ENCODE assay signal across 8 mouse cellular contexts in the genomic region with DNA sequence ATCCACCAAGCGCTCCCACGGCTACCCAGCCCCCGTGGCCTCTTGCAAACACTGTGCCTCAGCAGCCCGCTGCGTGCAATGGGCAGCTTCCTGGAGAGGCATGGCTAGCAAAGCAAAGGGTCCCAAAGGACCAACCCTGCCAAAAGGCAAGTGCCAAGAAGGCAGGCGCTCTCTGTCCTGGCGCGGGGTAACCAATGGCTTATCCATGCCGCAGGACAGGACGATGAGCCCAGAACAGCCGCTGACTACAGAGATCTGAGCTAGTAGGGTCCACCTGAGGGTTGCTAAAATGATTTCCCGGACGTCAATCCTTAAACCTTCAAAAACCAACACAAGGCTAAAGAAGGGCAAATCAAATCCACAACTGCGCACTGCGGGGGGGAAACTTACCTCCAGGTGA.
DNase-seq lines count a peak whose midpoint lies in the region; ATAC-seq lines count a peak whose summit lies in the region.

No protein-coding gene starts in this region.

- no peak for DNase-seq in kidney, postnatal 10 days
- peak; percentile 49 for DNase-seq in cerebellum, postnatal 25 days
- DNase-seq in spleen, adult 12 weeks (ENCODE audit: low spot score): no peak
- no peak for DNase-seq in layer of hippocampus, postnatal 25 days (ENCODE audit: extremely low spot score in 1 of 2, low spot score in 1 of 2)

- no peaks in the 10 kb centered on the region for H3K36me3 ChIP-seq in kidney, embryonic 16.5 days (ENCODE audit: insufficient read depth, low read length)
- no peaks in the 10 kb centered on the region for H3K36me3 ChIP-seq in hindbrain, embryonic 12.5 days
- H3K36me3 ChIP-seq in midbrain, embryonic 15.5 days (replicated peaks): no peaks in the 10 kb centered on the region

- ATAC-seq in kidney, embryonic 16.5 days (ENCODE audit: low FRiP score, low TSS enrichment): no peak
- ATAC-seq in hindbrain, embryonic 12.5 days (ENCODE audit: low FRiP score): peak; percentile 14; the same call in 1 of the 2 replicates
- 0 out of 2 replicates have a peak, but pooled peaks have one; percentile 40 for ATAC-seq in midbrain, embryonic 15.5 days (replicated peaks)
- ATAC-seq in megakaryocyte, adult 5-6 weeks (ENCODE audit: poor library complexity, severe bottlenecking): no peak

- H3K27ac ChIP-seq in kidney, embryonic 16.5 days (ENCODE audit: low read length): no peak overlapping the region
- H3K27ac ChIP-seq in hindbrain, embryonic 12.5 days: peak overlapping the region; percentile 85
- no peak overlapping the region; the same call in 1 of the 2 replicates for H3K27ac ChIP-seq in midbrain, embryonic 15.5 days

- H3K9ac ChIP-seq in kidney, embryonic 16.5 days (replicated peaks; ENCODE audit: low read length): peak overlapping the region; percentile 82
- peak overlapping the region; percentile 95 for H3K9ac ChIP-seq in hindbrain, embryonic 12.5 days
- H3K9ac ChIP-seq in midbrain, embryonic 15.5 days: peak overlapping the region; percentile 83

- H3K27me3 ChIP-seq in kidney, embryonic 16.5 days (ENCODE audit: insufficient read depth, low read length): no peaks in the 10 kb centered on the region
- 0 out of 2 replicates have a peak, but pooled peaks cover 2% of the 10 kb centered on the region for H3K27me3 ChIP-seq in hindbrain, embryonic 12.5 days
- peaks cover 29% of the 10 kb centered on the region for H3K27me3 ChIP-seq in midbrain, embryonic 15.5 days (replicated peaks)

- peak overlapping the region; percentile 72 for H3K4me3 ChIP-seq in kidney, embryonic 16.5 days (ENCODE audit: low read length)
- H3K4me3 ChIP-seq in hindbrain, embryonic 12.5 days: peak overlapping the region; percentile 81
- H3K4me3 ChIP-seq in midbrain, embryonic 15.5 days: peak overlapping the region; percentile 73

- no peaks in the 10 kb centered on the region for H3K9me3 ChIP-seq in kidney, embryonic 16.5 days (ENCODE audit: low read length)
- H3K9me3 ChIP-seq in hindbrain, embryonic 12.5 days (replicated peaks): no peaks in the 10 kb centered on the region
- no peaks in the 10 kb centered on the region for H3K9me3 ChIP-seq in midbrain, embryonic 15.5 days

- H3K4me2 ChIP-seq in kidney, embryonic 16.5 days (replicated peaks; ENCODE audit: low read depth, low read length): peak overlapping the region; percentile 99
- peak overlapping the region; percentile 87 for H3K4me2 ChIP-seq in hindbrain, embryonic 12.5 days (replicated peaks)
- peak overlapping the region; percentile 72 for H3K4me2 ChIP-seq in midbrain, embryonic 15.5 days

- 15% methylated on average over 15 of the region's 15 CpGs for WGBS in kidney, embryonic 16.5 days
- WGBS in hindbrain, embryonic 12.5 days: 12% methylated on average over 15 of the region's 15 CpGs
- 11% methylated on average over 15 of the region's 15 CpGs for WGBS in midbrain, embryonic 15.5 days

- peaks cover 14% of the 10 kb centered on the region for H3K4me1 ChIP-seq in kidney, embryonic 16.5 days (ENCODE audit: insufficient read depth, low read length)
- H3K4me1 ChIP-seq in hindbrain, embryonic 12.5 days: peaks cover 41% of the 10 kb centered on the region
- H3K4me1 ChIP-seq in midbrain, embryonic 15.5 days: peaks cover 14% of the 10 kb centered on the region

Comparison
In these comparisons a context has a peak if more than half of its experiments do, and no peak if none do; other contexts are left out.
1. ATAC-seq: peak in hindbrain, embryonic 12.5 days (single experiment) and midbrain, embryonic 15.5 days (single experiment); none in kidney, embryonic 16.5 days (single experiment) and megakaryocyte, adult 5-6 weeks (single experiment).
2. DNase-seq: peak in cerebellum, postnatal 25 days (2 of 2); none in kidney, postnatal 10 days (single experiment), spleen, adult 12 weeks (single experiment) and layer of hippocampus, postnatal 25 days (0 of 2).
3. Peak in every context shown above with its lines, with median percentiles within 50 percentile points of each other: H3K4me2 ChIP-seq, H3K4me3 ChIP-seq and H3K9ac ChIP-seq.